Mouse (Mus musculus) hindbrain, postnatal 0 days (tissue): Measurements from ENCODE around the gene Dpp6. TPM values are rescaled to one million over a fixed set of nuclear protein-coding genes. Genes with fewer than 3 reads are reported as not detected.
A peak's percentile ranks its signal among the peaks of the same experiment; 100 is the strongest.
"Not testable (repeated sequence)": the region's sequence is repeated elsewhere in the genome, so short reads cannot be mapped to it uniquely, and the experiment has no call there.

Experiments
- ATAC-seq: fragments of 200-750 bp; cut with Nextera tagmentation; 2 replicates; pipeline ENCODE4 v1.8.0; 2017; ENCODE audit warnings: mild to moderate bottlenecking, moderate TSS enrichment, moderate library complexity
- DNase-seq: peaks from one replicate; pipeline ENCODE4 v3.0.0-alpha.2; 2015; ENCODE audit warnings: low spot score
- H3K27ac ChIP-seq: fragments of 300-500 bp; sonication (generic); 2 replicates; pipeline ENCODE4 v1.5.1; 2014; ENCODE audit warnings: mild to moderate bottlenecking
- H3K27me3 ChIP-seq: fragments of 300-500 bp; sonication (generic); 2 replicates; pipeline ENCODE4 v1.6.1; 2014; ENCODE audit warnings: low read length, mixed read lengths; ENCODE audit not compliant: insufficient read depth
- H3K36me3 ChIP-seq: fragments of 300-500 bp; sonication (generic); 2 replicates; pipeline ENCODE4 v1.6.1; 2014; ENCODE audit warnings: low read length, mixed read lengths; ENCODE audit not compliant: insufficient read depth
- H3K4me1 ChIP-seq: fragments of 300-500 bp; sonication (generic); 2 replicates; pipeline ENCODE4 v1.6.1; 2014; ENCODE audit warnings: antibody characterized with exemption, low read length, mixed read lengths; ENCODE audit not compliant: insufficient read depth
- H3K4me2 ChIP-seq: fragments of 300-500 bp; sonication (generic); 2 replicates; pipeline ENCODE4 v1.6.1; 2014; ENCODE audit warnings: low read depth, mild to moderate bottlenecking, low read length, moderate library complexity, mixed read lengths
- H3K4me3 ChIP-seq: fragments of 300-500 bp; sonication (generic); 2 replicates; pipeline ENCODE4 v1.5.1; 2014; ENCODE audit warnings: low read length
- H3K9ac ChIP-seq: fragments of 300-500 bp; sonication (generic); replicated peaks from 2 replicates; pipeline ENCODE4 v1.6.1; 2014; ENCODE audit warnings: mild to moderate bottlenecking, low read length, moderate library complexity, mixed read lengths
- H3K9me3 ChIP-seq: fragments of 300-500 bp; sonication (generic); 2 replicates; pipeline ENCODE4 v1.6.1; 2016; ENCODE audit warnings: low read length, mixed read lengths
- CTCF ChIP-seq: IDR thresholded peaks from 2 replicates; pipeline ENCODE4 v1.5.1; 2016; ENCODE audit warnings: antibody characterized with exemption, control low read depth, low read depth
- WGBS: fragments of 180-500 bp; shearing (Covaris S2); extraction: QIAGEN DNeasy Blood & Tissue Kit; methylation state at CpG from one replicate; pipeline ENCODE4 v1.1.7; 2014; 5-methylcytosine and 5-hydroxymethylcytosine counted together
- polyA plus RNA-seq: library from polyadenylated mRNA; unstranded; fragments of >200 nt; fragmentation: Nextera tagmentation; extraction: Ambion mirVana; gene quantifications from 2 replicates; pipeline ENCODE4 v1.2.1, GENCODE M21; 2015
- total RNA-seq: library from RNA; depleted of rRNA; stranded (reverse); fragments of >200 nt; gene quantifications from 2 replicates; pipeline ENCODE4 v1.2.3, GENCODE M21; 2014

Gene Dpp6
- total and polyA plus RNA-seq, 2 experiments from 2014 or later, result 81.1 to 154 TPM

DNA sequence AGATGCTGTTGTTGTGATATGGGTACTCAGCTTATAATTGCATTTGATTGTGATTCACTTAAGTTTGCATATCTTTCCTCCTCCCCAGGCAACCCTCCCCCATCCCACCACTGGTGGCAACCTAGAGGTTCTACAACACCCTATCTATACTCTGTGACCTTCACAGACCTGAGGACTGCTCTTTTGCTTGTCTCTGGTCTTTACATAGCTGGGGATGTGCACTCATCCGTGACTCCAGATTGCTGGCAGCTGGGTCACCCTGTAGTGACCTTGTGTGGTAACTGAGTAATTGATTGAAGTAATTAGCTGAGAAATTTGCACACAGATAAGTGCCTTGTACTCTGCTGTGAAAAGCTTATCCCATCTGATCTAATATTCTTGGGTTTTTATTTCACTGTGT, 669.1 kb downstream of the Dpp6 start:
- H3K9me3 ChIP-seq, result no peaks in the 10 kb centered on the region
- no peak for TF ChIP-seq CTCF
- 26% methylated on average over 1 of the region's 1 CpGs for WGBS
- H3K27ac ChIP-seq, result no peak overlapping the region
- no peak overlapping the region for H3K4me3 ChIP-seq
- H3K4me2 ChIP-seq, result no peak overlapping the region
- DNase-seq (no peak), ATAC-seq (0 out of 2 replicates have a peak, but pooled peaks have one; percentile 15)
- no peaks in the 10 kb centered on the region for H3K36me3 ChIP-seq
- H3K9ac ChIP-seq, result no peak overlapping the region
- H3K27me3 ChIP-seq, result no peaks in the 10 kb centered on the region
- no peaks in the 10 kb centered on the region for H3K4me1 ChIP-seq

- TF ChIP-seq CTCF, result no peak
- peak overlapping the region; percentile 62 for H3K27ac ChIP-seq
- no peaks in the 10 kb centered on the region for H3K9me3 ChIP-seq
- ATAC-seq (peak; percentile 47; the same call in 1 of the 2 replicates), DNase-seq (peak; percentile 44)
- no peak overlapping the region for H3K4me2 ChIP-seq
- H3K4me3 ChIP-seq, result no peak overlapping the region
- no peaks in the 10 kb centered on the region for H3K27me3 ChIP-seq
- H3K4me1 ChIP-seq, result no peaks in the 10 kb centered on the region
- 45% methylated on average over 4 of the region's 4 CpGs for WGBS
- no peaks in the 10 kb centered on the region for H3K36me3 ChIP-seq
- H3K9ac ChIP-seq, result no peak overlapping the region
These were observed 673.9 kb downstream of the Dpp6 start for GRCm38 (mm10) chr5:27490942-27491341.

DNA sequence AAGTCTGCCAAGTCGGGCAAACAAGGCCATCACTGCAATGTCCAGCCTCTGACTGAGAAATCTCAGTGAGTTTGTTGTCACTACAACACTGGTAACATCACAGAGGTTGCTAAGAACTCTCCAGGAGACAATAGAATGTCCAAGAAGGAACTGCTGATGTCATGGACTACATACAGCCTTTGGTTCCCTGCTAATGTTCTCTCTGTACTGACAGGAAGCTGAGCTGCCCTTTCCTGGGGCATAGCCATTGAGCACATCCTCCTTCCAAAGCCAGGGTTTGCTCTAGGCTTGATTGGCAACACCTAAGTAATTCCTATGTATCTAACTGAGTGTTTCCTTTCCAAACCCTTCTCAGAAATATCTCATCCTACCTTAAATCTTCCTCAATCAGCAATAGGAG, 684.3 kb downstream of the Dpp6 start, which contains the start of gene Speer4b:
Gene Speer4b (minus strand): TSS at position 101 of the 400 bp plus-strand sequence.
- WGBS, result 70% methylated on average over 1 of the region's 1 CpGs
- H3K27me3 ChIP-seq, H3K9me3 ChIP-seq, H3K9ac ChIP-seq, H3K36me3 ChIP-seq, H3K4me1 ChIP-seq, H3K27ac ChIP-seq, H3K4me2 ChIP-seq, ATAC-seq, H3K4me3 ChIP-seq, DNase-seq: not testable (repeated sequence)

DNA sequence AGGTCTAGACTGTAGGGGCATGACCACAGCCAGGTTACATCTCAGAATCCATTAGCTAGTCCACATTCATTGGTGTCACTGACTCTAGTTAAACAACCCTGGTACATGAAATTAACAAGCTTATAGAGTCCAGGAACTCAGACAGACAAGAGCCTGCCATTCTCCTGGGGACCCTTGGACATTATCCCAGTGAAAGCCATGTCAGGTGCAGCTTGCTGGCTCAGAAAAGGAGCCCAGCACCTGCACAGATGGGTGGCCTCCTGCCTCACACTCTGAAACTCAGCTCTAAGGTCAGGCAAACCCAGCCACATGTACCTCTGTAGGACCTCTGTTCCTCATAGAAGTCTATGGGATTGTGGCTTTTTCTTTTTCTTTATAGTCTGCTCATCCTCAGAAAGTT, 701.7 kb downstream of the Dpp6 start:
- Histone ChIP-seq H3K9ac (no peak overlapping the region), H3K4me3 (no peak overlapping the region), H3K27me3 (no peaks in the 10 kb centered on the region), H3K4me1 (no peaks in the 10 kb centered on the region), H3K9me3 (no peaks in the 10 kb centered on the region), H3K27ac (no peak overlapping the region), H3K36me3 (no peaks in the 10 kb centered on the region), H3K4me2 (no peak overlapping the region)
- no peak for ATAC-seq
- no peak for DNase-seq
- TF ChIP-seq CTCF, result no peak

DNA sequence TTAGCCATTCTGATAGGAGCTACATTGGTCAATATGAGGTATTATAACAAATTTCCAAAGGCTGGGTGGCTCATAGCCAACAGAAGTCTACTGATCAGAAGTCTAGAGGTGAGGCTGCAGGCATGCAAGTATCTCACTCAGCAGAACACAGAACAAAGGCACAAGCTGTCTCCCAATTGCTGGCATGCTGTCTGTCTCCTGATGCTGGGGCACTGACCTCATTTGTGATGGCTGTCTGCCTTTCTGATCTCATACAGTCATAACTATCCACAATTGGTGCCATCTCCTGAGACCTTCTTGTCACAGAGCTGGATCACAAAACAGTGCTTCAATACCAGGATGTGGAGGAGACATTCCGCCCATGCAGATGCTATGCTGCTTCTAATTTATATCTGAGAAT, 709.9 kb downstream of the Dpp6 start:
- ATAC-seq (no peak), DNase-seq (no peak)
- H3K9ac ChIP-seq, result no peak overlapping the region
- H3K9me3 ChIP-seq, result no peaks in the 10 kb centered on the region
- no peaks in the 10 kb centered on the region for H3K27me3 ChIP-seq
- TF ChIP-seq CTCF, result no peak
- H3K4me3 ChIP-seq, result no peak overlapping the region
- no peaks in the 10 kb centered on the region for H3K36me3 ChIP-seq
- no peak overlapping the region for H3K4me2 ChIP-seq
- no peak overlapping the region for H3K27ac ChIP-seq
- H3K4me1 ChIP-seq, result no peaks in the 10 kb centered on the region
- 90% methylated on average over 1 of the region's 1 CpGs for WGBS

GRCm38 (mm10) chr5:27544816-27545270, 727.8 kb downstream of the Dpp6 start:
- Histone ChIP-seq H3K36me3 (no peaks in the 10 kb centered on the region), H3K4me3 (no peak overlapping the region), H3K9me3 (no peaks in the 10 kb centered on the region), H3K9ac (no peak overlapping the region), H3K27ac (no peak overlapping the region), H3K4me2 (no peak overlapping the region), H3K4me1 (no peaks in the 10 kb centered on the region), H3K27me3 (no peaks in the 10 kb centered on the region)
- 14% methylated on average over 2 of the region's 2 CpGs for WGBS
- ATAC-seq (peak; percentile 78), DNase-seq (peak; percentile 79)
- peak; percentile 81 for TF ChIP-seq CTCF

DNA sequence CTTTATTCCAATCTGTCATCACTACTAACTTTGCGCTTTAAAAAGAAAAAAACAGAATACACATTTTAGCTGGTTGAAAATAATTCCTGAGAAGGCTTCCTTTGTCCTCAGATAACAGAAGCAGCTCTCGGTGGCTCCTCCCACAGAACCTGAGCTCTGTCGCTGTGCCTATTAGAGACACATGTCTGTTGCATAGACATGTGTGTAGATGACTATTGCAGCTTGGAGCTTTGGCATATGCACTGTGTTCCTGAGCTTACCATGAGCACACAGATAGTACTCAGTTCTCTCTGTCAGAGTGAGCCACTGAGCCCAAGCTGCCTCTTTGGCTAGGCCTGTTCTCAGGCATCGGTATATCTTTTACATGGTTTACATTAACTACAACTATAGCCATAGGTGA, 732.3 kb downstream of the Dpp6 start:
- WGBS, result 86% methylated on average over 4 of the region's 4 CpGs

More for the DNA sequence above, 732.3 kb downstream of the Dpp6 start:
- Histone ChIP-seq H3K9ac (no peak overlapping the region), H3K9me3 (no peaks in the 10 kb centered on the region), H3K4me2 (no peak overlapping the region), H3K4me1 (no peaks in the 10 kb centered on the region), H3K27ac (no peak overlapping the region), H3K36me3 (no peaks in the 10 kb centered on the region), H3K4me3 (no peak overlapping the region), H3K27me3 (no peaks in the 10 kb centered on the region)
- DNase-seq (no peak), ATAC-seq (no peak)
- no peak for TF ChIP-seq CTCF
